ENCODE assay signal across 13 mouse cellular contexts in the genomic region with DNA sequence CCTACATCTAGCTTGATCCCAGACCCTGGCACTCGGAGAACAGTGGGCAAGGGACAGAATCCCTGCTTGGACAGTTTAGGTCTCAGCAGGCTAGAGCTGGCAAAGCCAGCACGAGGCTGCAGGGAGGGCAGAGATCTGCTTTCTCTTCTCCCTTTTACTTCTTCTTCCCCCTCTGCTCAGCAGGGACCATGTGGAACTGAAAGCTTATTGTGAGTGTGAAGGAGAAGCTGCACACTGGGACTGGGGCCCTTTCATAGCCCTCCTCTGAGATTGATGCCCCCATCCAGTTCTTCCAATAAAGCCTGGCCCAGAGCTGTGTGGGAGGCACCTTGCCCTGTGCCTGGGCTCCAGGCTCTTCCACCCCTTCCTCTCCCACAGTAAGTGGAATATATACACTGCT. TPM values are rescaled to one million over a fixed set of nuclear protein-coding genes. Genes with fewer than 3 reads are reported as not detected.
DNase-seq lines count a peak whose midpoint lies in the region; ATAC-seq and TF ChIP-seq lines count a peak whose summit lies in the region.
"Had no signal": no experiment of that assay in that cellular context is flagged by ENCODE, and none has a peak within 500 bp of the region (broad histone marks: within the 10 kb centered on the region; RNA-seq: fewer than 3 reads in every experiment).

No protein-coding gene starts in this region.

- ATAC-seq in forebrain, embryonic 11.5 days (replicated peaks; ENCODE audit: low FRiP score) = no peak
- peak; percentile 84 for ATAC-seq in megakaryocyte, adult 5-6 weeks (ENCODE audit: poor library complexity, severe bottlenecking)

- DNase-seq in forebrain, embryonic 10.5 days (ENCODE audit: extremely low spot score, low spot score) = no peak
- DNase-seq in forebrain, embryonic 11.5 days (ENCODE audit: low spot score) = no peak
- DNase-seq in left cerebral cortex, adult 2 months (ENCODE audit: extremely low spot score in 1 of 2, low spot score in 2 of 2) = no peak
- DNase-seq in left cerebral cortex, postnatal 25 days (ENCODE audit: low spot score in 2 of 2) = no peak
- no peak for DNase-seq in urinary bladder, adult 18-20 months (ENCODE audit: low spot score in 2 of 2)
- no peak for DNase-seq in right cerebral cortex, adult 18-20 months
- DNase-seq: kidney, adult 9 months had no signal

- H3K9ac ChIP-seq in forebrain, embryonic 11.5 days (ENCODE audit: low read length) = no peak overlapping the region
- H3K9ac ChIP-seq: hindbrain, embryonic 14.5 days; limb, embryonic 15.5 days had no signal

- no peak for TF ChIP-seq CTCF in left cerebral cortex, adult 2 months (IDR thresholded peaks at IDR 0.05)
- TF ChIP-seq CTCF in bone marrow, adult 2 months (IDR thresholded peaks at IDR 0.05; ENCODE audit: control insufficient read depth, insufficient read depth, low read length) = no peak

- peak overlapping the region; percentile 79 for H3K27ac ChIP-seq in forebrain, embryonic 10.5 days
- H3K27ac ChIP-seq in forebrain, embryonic 11.5 days (ENCODE audit: low read depth, low read length) = no peak overlapping the region
- peak overlapping the region; percentile 15; the same call in 1 of the 2 replicates for H3K27ac ChIP-seq in left cerebral cortex, adult 2 months
- H3K27ac ChIP-seq in bone marrow, adult 2 months (ENCODE audit: control insufficient read depth, insufficient read depth, low read depth, low read length, poor library complexity) = peak overlapping the region; percentile 55
- H3K27ac ChIP-seq: hindbrain, embryonic 14.5 days; limb, embryonic 15.5 days had no signal

- peaks cover 10% of the 10 kb centered on the region; the same call in 1 of the 2 replicates for H3K27me3 ChIP-seq in forebrain, embryonic 10.5 days (ENCODE audit: poor library complexity, severe bottlenecking)
- H3K27me3 ChIP-seq in forebrain, embryonic 11.5 days (ENCODE audit: control insufficient read depth, insufficient read depth, low read length) = no peaks in the 10 kb centered on the region
- H3K27me3 ChIP-seq: limb, embryonic 15.5 days had no signal

- no peaks in the 10 kb centered on the region for H3K36me3 ChIP-seq in forebrain, embryonic 10.5 days (replicated peaks)
- no peaks in the 10 kb centered on the region for H3K36me3 ChIP-seq in forebrain, embryonic 11.5 days (ENCODE audit: control insufficient read depth, insufficient read depth, low read length)
- H3K36me3 ChIP-seq: limb, embryonic 15.5 days had no signal

- H3K4me2 ChIP-seq in forebrain, embryonic 11.5 days (ENCODE audit: low read depth, low read length, severe bottlenecking) = no peak overlapping the region
- H3K4me2 ChIP-seq: hindbrain, embryonic 14.5 days; limb, embryonic 15.5 days had no signal

- intact Hi-C loops in left cerebral cortex, adult 2 months (cut with DNase I) = no loop called here
- intact Hi-C loops in left cerebral cortex, postnatal 25 days (cut with DNase I) = no loop called here

- WGBS in forebrain, embryonic 10.5 days = 74% methylated on average over 2 of the region's 2 CpGs
- WGBS in forebrain, embryonic 11.5 days = 64% methylated on average over 2 of the region's 2 CpGs
- WGBS in bone marrow, adult 2 months = 33% methylated on average over 2 of the region's 2 CpGs

- H3K4me3 ChIP-seq in forebrain, embryonic 10.5 days = no peak overlapping the region
- H3K4me3 ChIP-seq in forebrain, embryonic 11.5 days (ENCODE audit: low read depth, low read length) = no peak overlapping the region
- no peak overlapping the region for H3K4me3 ChIP-seq in left cerebral cortex, adult 2 months
- H3K4me3 ChIP-seq in bone marrow, adult 2 months (replicated peaks; ENCODE audit: control insufficient read depth, low read depth, low read length) = no peak overlapping the region
- H3K4me3 ChIP-seq: limb, embryonic 15.5 days; myocyte had no signal

- H3K4me1 ChIP-seq in forebrain, embryonic 10.5 days = peaks cover 30% of the 10 kb centered on the region
- no peaks in the 10 kb centered on the region; the same call in 1 of the 2 replicates for H3K4me1 ChIP-seq in forebrain, embryonic 11.5 days (replicated peaks; ENCODE audit: control insufficient read depth, insufficient read depth, low read length)
- H3K4me1 ChIP-seq in bone marrow, adult 2 months (ENCODE audit: control insufficient read depth, insufficient read depth, low read length) = peaks cover 2% of the 10 kb centered on the region; the same call in 1 of the 2 replicates

- TF ChIP-seq POLR2A in bone marrow, adult 2 months (IDR thresholded peaks at IDR 0.05; ENCODE audit: borderline replicate concordance, control insufficient read depth, low read depth, low read length) = no peak

- no peaks in the 10 kb centered on the region for H3K9me3 ChIP-seq in forebrain, embryonic 10.5 days
- no peaks in the 10 kb centered on the region for H3K9me3 ChIP-seq in forebrain, embryonic 11.5 days (ENCODE audit: control insufficient read depth, low read length)
- H3K9me3 ChIP-seq: limb, embryonic 15.5 days had no signal

RNA-seq across cellular contexts. Expression of gene Arhgef17, which starts 12.4 kb away (rescaled TPM):
- 6.5 TPM in 2 replicates for polyA plus RNA-seq in forebrain, embryonic 10.5 days (2016; fragmentation: Nextera tagmentation; extraction: Ambion mirVana)
- 7.8 and 10.1 TPM in 2 replicates for polyA plus RNA-seq in forebrain, embryonic 11.5 days (2014; fragmentation: Nextera tagmentation; extraction: Ambion mirVana)
- 100 to 1,000 TPM; 134 to 142 TPM for total RNA-seq in left cerebral cortex, adult 2 months (2021)
- total RNA-seq in left cerebral cortex, postnatal 25 days (2021) = 100 to 1,000 TPM; 109 to 120 TPM
- 2.6 and 8.9 TPM in 2 replicates for polyA plus RNA-seq in bone marrow, adult 2 months (2011; ENCODE audit: insufficient read depth, insufficient read length, low replicate concordance, missing spikeins)
- 0.09 and 0.21 TPM in 2 replicates for total RNA-seq in megakaryocyte, adult 5-6 weeks (2015)
- 0.12 TPM in 1 of 2 replicates, not detected in the other for total RNA-seq in megakaryocyte, adult 5-6 weeks (2017)

RNA-seq across cellular contexts. Expression of gene P2ry6, which starts 30.1 kb away (rescaled TPM):
- polyA plus RNA-seq in forebrain, embryonic 10.5 days (2016; fragmentation: Nextera tagmentation; extraction: Ambion mirVana) = 1.5 and 2.0 TPM in 2 replicates
- 1.9 and 3.3 TPM in 2 replicates for polyA plus RNA-seq in forebrain, embryonic 11.5 days (2014; fragmentation: Nextera tagmentation; extraction: Ambion mirVana)
- total RNA-seq in left cerebral cortex, adult 2 months (2021) = 1 to 10 TPM; 2.3 to 4.0 TPM
- total RNA-seq in left cerebral cortex, postnatal 25 days (2021) = 1 to 10 TPM; 2.5 to 4.1 TPM
- 1.3 TPM in 2 replicates for polyA plus RNA-seq in bone marrow, adult 2 months (2011; ENCODE audit: insufficient read depth, insufficient read length, low replicate concordance, missing spikeins)
- total RNA-seq in megakaryocyte, adult 5-6 weeks (2015) = 32.8 and 34.2 TPM in 2 replicates
- total RNA-seq in megakaryocyte, adult 5-6 weeks (2017) = 12.0 and 12.9 TPM in 2 replicates
- total RNA-seq: MEL had no signal

Comparison
In these comparisons a context has a peak if more than half of its experiments do, and no peak if none do; other contexts are left out.
1. RNA of gene Arhgef17, which starts 12.4 kb away (total RNA-seq): 134 to 142 TPM in left cerebral cortex, adult 2 months and 109 to 120 TPM in left cerebral cortex, postnatal 25 days; 0.09 to 0.21 TPM in megakaryocyte, adult 5-6 weeks; every median in the first group is over 10 times any median in the second.